In the genomic region with DNA sequence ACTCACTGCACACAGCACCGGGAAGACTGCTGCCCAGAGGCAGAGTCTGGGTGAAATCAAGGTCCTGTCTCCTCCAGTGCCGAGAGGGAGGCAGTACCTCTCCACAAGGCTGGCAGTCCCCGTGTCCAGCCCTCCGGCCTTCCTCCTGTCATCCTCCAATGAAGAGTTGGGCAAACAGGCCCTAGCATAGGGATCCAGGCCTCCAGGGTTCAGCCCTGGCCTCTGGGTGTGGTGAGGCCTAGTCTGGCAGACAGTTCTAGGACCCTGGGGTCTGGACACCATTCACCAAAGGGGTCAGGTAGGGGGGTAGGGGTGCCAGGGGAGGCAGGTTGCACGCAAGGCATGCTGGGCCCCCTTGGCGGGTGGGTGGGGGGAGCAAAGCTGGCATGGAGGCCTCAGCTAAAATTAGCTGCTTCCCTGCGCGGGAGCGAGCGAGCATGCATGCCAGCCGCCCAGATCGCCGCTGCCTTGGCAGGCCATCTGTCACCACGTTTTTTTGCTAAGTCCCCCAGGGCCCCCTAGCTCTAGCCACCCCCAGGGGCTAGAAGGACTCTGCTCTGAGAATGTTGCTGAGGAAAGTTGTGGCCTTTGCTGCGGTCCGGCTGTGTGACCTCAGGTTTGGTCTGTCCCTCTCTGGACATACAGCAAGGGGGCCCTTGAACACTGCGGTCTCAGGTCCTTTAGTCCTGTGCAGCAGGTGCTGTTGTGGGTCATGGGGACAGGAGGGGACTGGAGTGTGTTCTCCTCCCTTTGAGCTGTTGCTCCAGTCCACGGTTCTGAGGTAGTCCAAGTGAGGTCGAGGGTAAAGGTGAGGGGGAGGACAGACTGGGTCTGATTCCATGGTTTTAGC, we compare ENCODE assay signal across 8 mouse cellular contexts. TPM values are rescaled to one million over a fixed set of nuclear protein-coding genes. Genes with fewer than 3 reads are reported as not detected.
DNase-seq lines count a peak whose midpoint lies in the region; ATAC-seq and TF ChIP-seq lines count a peak whose summit lies in the region.

No protein-coding gene starts in this region.

- H3K4me2 ChIP-seq in hindbrain, embryonic 14.5 days (replicated peaks), result no peak overlapping the region

- DNase-seq in adrenal gland, postnatal 10 days, result peak; percentile 74
- DNase-seq in adrenal gland, postnatal 25 days, result no peak
- DNase-seq in retina, postnatal 1 day, result peak; percentile 76
- no peak for DNase-seq in retina, embryonic 14.5 days (ENCODE audit: low spot score)
- DNase-seq in hindbrain, embryonic 14.5 days (ENCODE audit: low spot score), result no peak
- no peak for DNase-seq in thymus, postnatal 14 days
- no peak for DNase-seq in gastrocnemius, postnatal 25 days

- no peak for ATAC-seq in hindbrain, embryonic 14.5 days (ENCODE audit: low FRiP score)

- 40% methylated on average over 19 of the region's 19 CpGs for WGBS in hindbrain, embryonic 14.5 days
- WGBS in small intestine, adult 2 months, result 79% methylated on average over 19 of the region's 19 CpGs

- H3K27me3 ChIP-seq in hindbrain, embryonic 14.5 days (ENCODE audit: control insufficient read depth, insufficient read depth, low read length), result no peaks in the 10 kb centered on the region
- no peaks in the 10 kb centered on the region for H3K27me3 ChIP-seq in small intestine, adult 2 months (ENCODE audit: control insufficient read depth, insufficient read depth, low read length)

- 0 out of 2 replicates have a peak overlapping the region, but pooled peaks have one; percentile 13 for H3K9ac ChIP-seq in hindbrain, embryonic 14.5 days

- peak overlapping the region; percentile 88 for H3K27ac ChIP-seq in hindbrain, embryonic 14.5 days
- H3K27ac ChIP-seq in small intestine, adult 2 months (ENCODE audit: insufficient read depth, low read depth, low read length), result peak overlapping the region; percentile 52; the same call in 1 of the 2 replicates

- no peaks in the 10 kb centered on the region for H3K9me3 ChIP-seq in hindbrain, embryonic 14.5 days (ENCODE audit: control insufficient read depth, low read length)

- H3K36me3 ChIP-seq in hindbrain, embryonic 14.5 days (replicated peaks; ENCODE audit: control insufficient read depth, insufficient read depth), result no peaks in the 10 kb centered on the region
- H3K36me3 ChIP-seq in small intestine, adult 2 months (ENCODE audit: control insufficient read depth, insufficient read depth, low read length), result no peaks in the 10 kb centered on the region

- TF ChIP-seq POLR2A in small intestine, adult 2 months (IDR thresholded peaks at IDR 0.05; ENCODE audit: low read depth, low read length), result no peak

- H3K4me3 ChIP-seq in hindbrain, embryonic 14.5 days (replicated peaks; ENCODE audit: low read length), result no peak overlapping the region
- H3K4me3 ChIP-seq in small intestine, adult 2 months (ENCODE audit: low read depth, low read length), result no peak overlapping the region

- no peak for TF ChIP-seq CTCF in small intestine, adult 2 months (IDR thresholded peaks at IDR 0.05; ENCODE audit: extremely low read depth, insufficient read length, insufficient replicate concordance, low read depth, low read length)

- peaks cover 87% of the 10 kb centered on the region for H3K4me1 ChIP-seq in hindbrain, embryonic 14.5 days (replicated peaks; ENCODE audit: control insufficient read depth, insufficient read depth, low read length)
- H3K4me1 ChIP-seq in small intestine, adult 2 months (ENCODE audit: control insufficient read depth, insufficient read depth, insufficient read length, low read length), result peaks cover 37% of the 10 kb centered on the region

RNA-seq across cellular contexts. Expression of a gene that starts 38.2 kb away (rescaled TPM):
- total RNA-seq in adrenal gland, postnatal 10 days (2021), result 10 to 100 TPM; 50.8 to 74.3 TPM
- 91.4 and 96.4 TPM in 2 replicates for total RNA-seq in adrenal gland, postnatal 25 days (2021)
- polyA plus RNA-seq in hindbrain, embryonic 14.5 days (2014; fragmentation: Nextera tagmentation; extraction: Ambion mirVana), result 12.9 and 13.4 TPM in 2 replicates
- 13.8 and 23.7 TPM in 2 replicates for polyA plus RNA-seq in small intestine, adult 2 months (2012; rRNA removed)
- total RNA-seq in gastrocnemius, postnatal 25 days (2021), result 10 to 100 TPM; 29.3 to 32.8 TPM

Comparison
In these comparisons a context has a peak if more than half of its experiments do, and no peak if none do; other contexts are left out.
1. DNase-seq: peak in adrenal gland, postnatal 10 days (single experiment) and retina, postnatal 1 day (single experiment); none in adrenal gland, postnatal 25 days (single experiment), retina, embryonic 14.5 days (single experiment), hindbrain, embryonic 14.5 days (single experiment), thymus, postnatal 14 days (single experiment) and gastrocnemius, postnatal 25 days (single experiment).